Mouse (Mus musculus): ENCODE measurements around the gene Tbc1d10a.
A peak's percentile ranks its signal among the peaks of the same experiment; 100 is the strongest.
"Not testable (repeated sequence)": the region's sequence is repeated elsewhere in the genome, so short reads cannot be mapped to it uniquely, and the experiment has no call there.

Tbc1d10a gene

DNA sequence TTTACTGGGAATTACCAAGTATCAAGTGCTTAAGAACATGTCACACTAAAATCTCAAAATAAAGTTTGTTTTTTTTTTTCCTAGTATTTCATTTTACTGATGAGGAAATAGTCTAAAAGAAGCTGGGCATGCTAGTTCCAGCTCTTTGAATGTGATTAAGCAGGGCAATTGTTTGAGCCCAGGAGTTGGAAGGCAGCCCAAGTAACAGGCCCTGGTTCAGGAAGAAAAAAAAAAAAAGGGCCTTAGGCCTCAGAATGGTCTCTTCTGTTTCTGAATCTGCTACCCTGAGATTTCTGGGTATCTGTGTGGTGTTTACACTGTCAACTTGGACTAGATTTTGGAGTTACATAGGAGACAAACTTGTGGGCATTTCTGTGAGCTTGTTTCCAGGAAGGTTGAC, 3.1 kb upstream of the Tbc1d10a start:
- DNase-seq (ENCODE audit: low spot score in 2 of 2), result no peak

DNA sequence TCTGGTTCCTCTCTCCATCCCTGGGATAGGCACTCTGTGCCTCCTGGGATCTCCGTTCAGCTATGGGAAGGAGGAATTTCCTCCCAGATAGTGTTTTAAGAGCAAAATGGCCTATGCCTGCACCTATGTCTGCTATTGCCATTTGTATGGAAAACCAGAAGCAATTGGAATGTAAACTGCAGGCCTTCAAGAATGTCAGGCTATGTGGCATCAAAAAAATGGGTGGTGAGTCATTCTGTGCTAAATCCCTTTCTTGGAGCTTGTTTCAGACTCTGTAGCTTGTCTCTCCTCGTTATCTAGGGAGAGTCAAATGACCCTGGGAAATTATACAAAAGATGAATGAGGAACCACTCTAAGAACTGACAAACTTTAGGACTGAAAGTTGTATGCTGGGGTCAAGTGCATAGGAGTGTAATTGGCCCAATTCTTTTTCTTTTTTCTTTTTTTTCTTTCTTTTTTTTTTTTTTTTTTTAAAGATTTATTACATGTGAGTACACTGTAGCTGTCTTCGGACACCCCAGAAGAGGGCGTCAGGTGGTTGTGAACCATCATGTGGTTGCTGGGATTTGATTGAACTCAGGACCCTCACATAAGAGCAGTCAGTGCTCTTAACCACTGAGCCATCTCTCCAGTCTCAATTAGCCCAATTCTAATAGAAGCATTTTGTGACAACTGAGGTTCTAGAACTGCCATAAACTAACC, 2.2 kb upstream of the Tbc1d10a start:
- DNase-seq (ENCODE audit: low spot score in 2 of 2), result no peak

DNA sequence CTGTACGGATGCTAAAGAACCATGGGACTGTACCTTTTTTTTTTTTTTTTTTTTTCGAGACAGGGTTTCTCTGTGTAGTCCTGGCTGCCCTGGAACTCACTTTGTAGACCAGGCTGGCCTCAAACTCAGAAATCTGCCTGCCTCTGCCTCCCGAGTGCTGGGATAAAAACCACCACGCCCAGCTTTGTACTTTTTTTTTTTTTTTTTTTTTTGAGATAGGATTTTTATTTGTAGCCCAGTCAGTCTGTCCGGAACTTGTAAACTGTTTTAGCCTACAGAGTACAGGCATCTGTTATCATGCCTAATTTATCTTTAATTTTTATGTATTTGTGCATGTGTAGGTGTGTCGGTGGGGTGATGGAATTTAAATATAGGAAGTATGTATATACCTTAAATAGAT, 1.1 kb upstream of the Tbc1d10a start:
- not testable (repeated sequence) for DNase-seq (ENCODE audit: low spot score in 2 of 2)

GRCm38 (mm10) chr11:4187318-4187700, 720 bp downstream of the Tbc1d10a start:
- no peak for DNase-seq (ENCODE audit: low spot score in 2 of 2)

- no peak for DNase-seq (ENCODE audit: low spot score in 2 of 2)
Measured at GRCm38 (mm10) chr11:4189182-4189581, 2.6 kb downstream of the Tbc1d10a start.

DNA sequence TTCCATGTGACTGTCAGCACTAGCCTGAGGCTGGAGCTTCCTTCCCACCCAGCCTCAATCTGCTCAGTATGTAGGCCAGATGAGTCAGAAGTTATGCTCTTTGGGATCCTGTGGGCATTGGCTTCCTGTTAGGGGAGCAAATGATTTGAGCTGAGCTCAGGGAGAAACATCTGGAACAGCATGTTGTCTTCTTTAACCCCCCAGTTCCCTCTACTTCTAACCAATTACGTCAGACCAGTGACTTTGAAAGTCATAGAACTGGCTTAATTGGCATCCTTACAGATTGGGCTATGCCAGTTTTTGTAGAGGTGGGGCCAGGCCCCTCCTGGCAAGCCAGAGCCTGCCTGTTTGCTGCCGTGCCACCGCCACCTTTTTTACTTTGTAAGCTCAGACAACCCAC, 4.1 kb downstream of the Tbc1d10a start:
- no peak for DNase-seq (ENCODE audit: low spot score in 2 of 2)

- no peak for DNase-seq (ENCODE audit: low spot score in 2 of 2)
Measured at GRCm38 (mm10) chr11:4192757-4193156, 6.2 kb downstream of the Tbc1d10a start.

DNA sequence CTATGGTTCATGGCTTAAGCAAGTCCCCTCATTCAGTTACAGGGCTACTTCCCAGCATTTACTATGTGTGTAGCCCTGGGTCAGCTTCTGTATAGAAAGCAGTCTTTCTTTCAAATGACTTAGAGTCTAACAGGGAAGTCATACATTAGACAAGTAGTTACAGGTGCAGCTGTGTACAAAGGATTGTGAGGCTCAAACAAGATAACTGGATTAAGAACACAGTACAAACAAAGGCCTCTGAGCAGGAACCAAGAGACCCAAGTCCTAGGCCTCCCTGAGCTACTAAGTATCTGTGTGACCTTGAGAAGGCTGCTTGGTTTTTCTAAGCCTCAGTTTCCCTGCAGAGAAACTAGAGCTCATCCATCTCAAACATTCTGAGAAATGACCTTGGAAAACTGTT, 6.8 kb downstream of the Tbc1d10a start:
- DNase-seq (ENCODE audit: low spot score in 2 of 2), result no peak

DNA sequence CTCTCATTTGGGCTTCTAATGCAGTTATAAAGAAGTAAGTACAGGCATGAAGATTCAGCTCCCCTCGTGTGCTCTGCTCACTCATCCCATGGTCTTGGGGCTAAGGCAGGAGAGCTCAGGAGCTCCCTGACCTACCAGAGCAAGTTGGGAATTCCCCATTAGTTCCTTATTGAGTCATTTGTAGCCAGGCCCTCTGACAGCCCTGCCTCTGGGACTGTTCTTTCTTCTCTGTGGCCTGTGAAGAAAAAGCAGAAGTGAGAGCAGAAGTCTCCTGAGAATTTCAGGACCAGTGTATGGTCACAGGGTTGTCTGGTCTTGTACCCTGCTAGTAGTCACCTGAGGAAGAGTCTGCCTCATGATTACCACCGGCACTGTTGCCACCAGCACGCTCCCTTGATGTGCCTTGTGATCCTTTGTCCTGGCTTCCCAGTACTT, 9.0 kb downstream of the Tbc1d10a start:
- DNase-seq (ENCODE audit: low spot score in 2 of 2), result peak in 1 of 2 experiments; percentile 78

- DNase-seq (ENCODE audit: low spot score in 2 of 2), result no peak
Measured at GRCm38 (mm10) chr11:4196636-4197035, 10.0 kb downstream of the Tbc1d10a start.

- no peak for DNase-seq (ENCODE audit: low spot score in 2 of 2)
Measured at GRCm38 (mm10) chr11:4197691-4198090, 11.1 kb downstream of the Tbc1d10a start.

GRCm38 (mm10) chr11:4201981-4202700, 15.6 kb downstream of the Tbc1d10a start:
- DNase-seq (ENCODE audit: low spot score in 2 of 2), result no peak

GRCm38 (mm10) chr11:4202995-4203704, 16.6 kb downstream of the Tbc1d10a start:
- no peak for DNase-seq (ENCODE audit: low spot score in 2 of 2)

DNA sequence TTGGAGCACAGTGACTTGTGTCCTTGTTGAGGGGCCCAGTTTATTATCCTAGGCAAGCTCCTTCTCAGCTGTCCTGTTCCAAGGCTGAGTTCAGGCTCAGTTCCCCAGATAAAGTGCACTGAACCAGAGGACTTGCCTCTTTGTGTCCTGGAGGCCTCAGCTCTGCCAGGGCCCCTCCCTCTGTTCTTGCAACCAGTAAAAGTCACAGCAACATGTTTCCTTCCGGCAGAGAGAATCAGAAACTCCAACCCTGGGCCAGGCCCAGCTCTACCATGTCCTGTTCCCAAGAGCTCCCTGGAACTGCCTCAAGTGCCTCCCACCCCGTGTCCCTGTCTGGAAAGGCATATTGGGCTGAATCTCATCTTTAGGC, 17.1 kb downstream of the Tbc1d10a start:
- DNase-seq (ENCODE audit: low spot score in 2 of 2), result peak; percentile 42 to 52

DNA sequence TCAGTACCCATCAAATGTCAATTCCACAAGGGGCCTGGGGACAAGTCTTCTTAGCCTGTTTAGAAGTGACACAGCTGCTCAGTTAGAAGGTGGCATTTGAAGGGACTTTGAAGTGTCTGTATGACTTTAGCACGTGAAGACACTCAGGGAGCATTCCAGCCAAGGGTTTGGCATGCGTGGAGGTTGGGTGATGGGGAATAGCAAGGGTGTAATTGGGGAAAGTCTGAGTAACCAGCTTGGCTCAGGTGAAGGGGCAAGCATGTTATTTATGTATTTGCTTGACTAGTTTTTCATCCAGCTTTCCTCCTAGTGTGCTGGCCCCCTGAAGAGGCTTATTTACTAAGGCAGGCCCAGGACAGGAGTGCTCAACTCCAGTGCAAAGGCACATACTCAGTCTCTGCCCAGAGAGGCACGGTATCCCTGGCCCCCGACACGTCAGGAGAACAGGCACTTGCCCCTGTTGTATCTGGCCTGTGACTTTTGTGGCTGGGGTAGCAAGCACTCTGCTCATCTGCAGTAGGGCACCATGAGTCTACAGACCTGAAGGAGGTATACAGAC, 18.6 kb downstream of the Tbc1d10a start:
- no peak for DNase-seq (ENCODE audit: low spot score in 2 of 2)

- DNase-seq (ENCODE audit: low spot score in 2 of 2), result no peak
Measured at GRCm38 (mm10) chr11:4205951-4206350, 19.4 kb downstream of the Tbc1d10a start.

DNA sequence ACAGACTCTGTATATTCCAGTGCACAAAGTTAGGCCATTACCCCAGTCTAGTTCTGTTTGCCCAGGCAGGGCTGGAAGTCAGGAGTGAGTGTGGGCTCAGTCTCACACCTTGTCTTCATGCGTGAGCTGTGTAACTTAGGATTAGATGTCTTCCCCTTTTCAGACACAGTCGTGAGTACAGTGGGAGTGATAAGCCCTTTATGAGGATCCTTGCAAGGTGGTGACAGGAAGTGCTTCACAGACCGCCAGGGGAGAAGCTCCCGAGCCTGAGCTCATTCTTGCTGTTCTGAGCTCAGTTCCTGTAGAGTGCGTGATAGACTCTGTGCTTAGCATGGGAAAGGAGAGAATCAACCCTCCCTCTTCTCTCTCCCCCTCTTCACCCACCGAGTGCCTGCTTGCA, 20.0 kb downstream of the Tbc1d10a start:
- peak in 1 of 2 experiments; percentile 29 for DNase-seq (ENCODE audit: low spot score in 2 of 2)

GRCm38 (mm10) chr11:4207655-4208054, 21.1 kb downstream of the Tbc1d10a start:
- no peak for DNase-seq (ENCODE audit: low spot score in 2 of 2)

DNA sequence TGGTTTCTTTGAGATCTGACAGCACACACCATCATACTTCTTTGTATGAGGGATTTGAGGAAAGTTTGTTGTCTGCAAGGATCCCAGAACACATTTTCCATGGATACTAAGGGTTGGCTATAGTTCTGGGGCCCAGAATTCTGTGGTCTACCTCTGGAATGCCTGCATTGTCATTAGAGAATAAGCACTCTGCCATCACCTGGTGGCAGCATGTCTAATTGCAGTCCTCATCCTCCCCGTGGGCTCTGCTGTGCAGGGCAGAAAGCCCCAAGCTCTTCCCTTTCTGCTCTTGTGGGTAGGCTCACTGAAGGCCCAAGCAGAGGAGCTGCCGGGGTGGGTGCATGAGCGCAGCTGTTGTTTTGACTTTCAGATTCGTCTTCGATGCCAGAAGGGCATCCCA, 23.0 kb downstream of the Tbc1d10a start:
- DNase-seq (ENCODE audit: low spot score in 2 of 2), result no peak

- no peak for DNase-seq (ENCODE audit: low spot score in 2 of 2)
Measured at GRCm38 (mm10) chr11:4210786-4211185, 24.2 kb downstream of the Tbc1d10a start.

GRCm38 (mm10) chr11:4213107-4213506, 26.5 kb downstream of the Tbc1d10a start:
- no peak for DNase-seq (ENCODE audit: low spot score in 2 of 2)

DNA sequence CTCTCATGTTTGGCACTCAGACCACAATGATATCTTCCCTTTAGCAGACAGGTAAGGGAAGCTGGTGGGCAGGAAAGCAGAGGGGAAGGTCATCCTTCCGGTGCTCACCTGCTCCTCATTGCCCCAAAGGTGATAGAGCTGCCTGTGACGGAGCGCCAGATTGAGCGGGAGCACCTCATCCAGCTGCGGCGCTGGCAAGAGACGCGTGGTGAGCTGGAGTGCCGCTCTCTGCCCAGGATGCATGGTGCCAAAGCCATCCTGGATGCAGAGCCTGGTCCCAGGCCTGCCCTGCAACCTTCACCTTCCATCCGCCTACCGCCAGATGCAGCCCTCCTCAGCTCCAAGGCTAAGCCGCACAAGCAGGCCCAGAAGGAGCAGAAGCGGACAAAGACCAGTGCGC, 28.0 kb downstream of the Tbc1d10a start:
- DNase-seq (ENCODE audit: low spot score in 2 of 2), result no peak

Measured in natural killer cell, adult 2 months (primary cell).